Mouse (Mus musculus) heart, adult 2 months (tissue): ENCODE results near the gene Metap1. TPM values are rescaled to one million over a fixed set of nuclear protein-coding genes. Genes with fewer than 3 reads are reported as not detected.
A peak's percentile ranks its signal among the peaks of the same experiment; 100 is the strongest.

Experiments
- DNase-seq, 2 experiments: peaks; one replicate each; pipeline ENCODE4 v3.0.0; 2021
- H3K27ac ChIP-seq: fragments of 200-600 bp; 2 replicates; pipeline ENCODE4 v1.8.1; 2022
- H3K27me3 ChIP-seq: fragments of 200-500 bp; 2 replicates; pipeline ENCODE4 v1.6.1; 2012; ENCODE audit warnings: mild to moderate bottlenecking, low read length, inconsistent platforms, mixed read lengths; ENCODE audit not compliant: control insufficient read depth, insufficient read depth
- H3K36me3 ChIP-seq: fragments of 200-500 bp; 2 replicates; pipeline ENCODE4 v1.6.1; 2012; ENCODE audit warnings: low read length, inconsistent platforms; ENCODE audit not compliant: control insufficient read depth, insufficient read depth
- H3K4me1 ChIP-seq: fragments of 200-500 bp; 2 replicates; pipeline ENCODE4 v1.6.1; 2011; ENCODE audit warnings: low read length; ENCODE audit not compliant: control insufficient read depth, insufficient read depth
- H3K4me3 ChIP-seq: fragments of 200-600 bp; 2 replicates; pipeline ENCODE4 v1.8.1; 2022
- H3K79me2 ChIP-seq: fragments of 200-500 bp; replicated peaks from 2 replicates; pipeline ENCODE4 v1.6.1; 2012; ENCODE audit warnings: mild to moderate bottlenecking, inconsistent platforms, low read length, moderate library complexity, mixed read lengths; ENCODE audit not compliant: control insufficient read depth, insufficient read depth
- H3K9ac ChIP-seq: fragments of 200-500 bp; 2 replicates; pipeline ENCODE4 v1.6.1; 2012; ENCODE audit warnings: low read depth, mild to moderate bottlenecking, control low read depth, inconsistent platforms, low read length, mixed read lengths
- CTCF ChIP-seq: fragments of 200-600 bp; IDR thresholded peaks from 2 replicates; pipeline ENCODE4 v1.8.1; 2022; ENCODE audit warnings: antibody characterized with exemption, mild to moderate bottlenecking, moderate library complexity
- EP300 ChIP-seq: fragments of 200-500 bp; IDR thresholded peaks from 2 replicates; pipeline ENCODE4 v1.6.1; 2011; ENCODE audit warnings: low read depth, low read length, control low read depth; ENCODE audit not compliant: insufficient read depth
- POLR2A ChIP-seq: fragments of 200-500 bp; IDR thresholded peaks from 2 replicates; pipeline ENCODE4 v1.6.1; 2011; ENCODE audit warnings: mild to moderate bottlenecking, low read depth, low read length, control low read depth; ENCODE audit not compliant: insufficient read depth
- WGBS: fragments of 180-500 bp; shearing (Covaris S2); methylation state at CpG from one replicate; pipeline ENCODE4 v1.1.7; 2018; 5-methylcytosine and 5-hydroxymethylcytosine counted together
- intact Hi-C: fragments of 180-260 bp; cut with DNase I; formaldehyde crosslinking; loops from one replicate; pipeline ENCODE4 v1.15.1; 2025
- long read RNA-seq: library from polyadenylated mRNA; stranded (forward); transcript quantifications from one replicate; pipeline ENCODE4 v2.0.0, GENCODE M21; 2021
- polyA plus RNA-seq: library from polyadenylated mRNA; depleted of rRNA; stranded (reverse); fragments of >200 nt; gene quantifications from 2 replicates; pipeline ENCODE4 v1.2.3, GENCODE M21; 2012; rRNA removed
- total RNA-seq, 2 experiments: library from RNA; stranded (reverse); gene quantifications; 2 replicates each; pipeline ENCODE4 v1.2.3; 2021

Gene Metap1
- total RNA-seq (10 to 100 TPM; 34.5 to 39.1 TPM), polyA plus RNA-seq (21.3 and 37.3 TPM in 2 replicates)
- long read RNA-seq, transcript Metap1-201 (11 exons, 2,686 nt) = major isoform, 38 of 53 reads
- long read RNA-seq, partial matches to known transcripts = 4 of 53 reads
- long read RNA-seq, other reads (novel, unspliced or antisense) = 11 of 53 reads

- Histone ChIP-seq H3K27ac (peak within 1 kb of the TSS; percentile 78), H3K4me3 (peak within 1 kb of the TSS; percentile 76), H3K27me3 (no peaks in the 10 kb centered on the region), H3K9ac (peak within 1 kb of the TSS; percentile 86), H3K4me1 (peaks cover 1% of the 10 kb centered on the region; the same call in 1 of the 2 replicates), H3K79me2 (peaks cover 2% of the 10 kb centered on the region), H3K36me3 (peaks cover 5% of the 10 kb centered on the region)
- peak; percentile 29; the same call in 1 of the 2 replicates for TF ChIP-seq CTCF
- TF ChIP-seq POLR2A = peak; percentile 70
- TF ChIP-seq EP300 = no peak
- intact Hi-C loops = loop anchor here (2.0 kb wide), 3 partner anchors 37 to 587 kb away; partner anchors contain the start of genes Adh5 and Eif4e
- WGBS = under 1% methylated on average over 51 of the region's 65 CpGs
- peak; percentile 97 to 99 for DNase-seq
Measured at GRCm38 (mm10) chr3:138489327-138490033, at the start of gene Metap1. TSS of gene Metap1 (minus strand) at chr3:138489515.

GRCm38 (mm10) chr3:138536031-138536430 lies 46.7 kb upstream of the Metap1 start:
- Histone ChIP-seq H3K79me2 (peaks cover 10% of the 10 kb centered on the region), H3K27me3 (no peaks in the 10 kb centered on the region), H3K4me3 (no peak overlapping the region), H3K36me3 (peaks cover 14% of the 10 kb centered on the region), H3K27ac (no peak overlapping the region), H3K4me1 (peaks cover 7% of the 10 kb centered on the region), H3K9ac (no peak overlapping the region)
- no peak for DNase-seq
- intact Hi-C loops = no loop called here
- TF ChIP-seq POLR2A (no peak), EP300 (no peak), CTCF (no peak)
- 83% methylated on average over 2 of the region's 2 CpGs for whole genome bisulfite sequencing

DNA sequence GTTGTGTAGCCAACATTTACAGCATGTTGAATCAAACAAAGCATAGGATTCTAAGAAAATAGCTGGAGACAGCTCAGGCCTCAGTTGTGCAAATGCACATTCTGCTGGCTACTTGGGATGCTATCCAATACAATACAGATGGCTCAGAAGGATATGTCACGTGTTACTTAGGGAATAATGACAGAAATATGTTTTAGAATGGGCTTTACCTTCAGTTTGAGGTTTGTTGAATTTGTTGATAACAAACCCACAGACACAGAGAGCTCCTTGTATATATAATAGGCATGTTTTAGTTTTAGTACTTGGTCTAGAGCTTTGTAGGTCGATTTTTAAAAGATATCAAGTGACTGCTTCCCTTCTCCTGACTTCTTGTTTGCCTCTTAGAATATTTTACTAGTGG lies 43.4 kb upstream of the Metap1 start:
- Histone ChIP-seq H3K36me3 (peaks cover 25% of the 10 kb centered on the region), H3K79me2 (peaks cover 9% of the 10 kb centered on the region), H3K4me1 (peaks cover 7% of the 10 kb centered on the region), H3K27ac (no peak overlapping the region), H3K4me3 (no peak overlapping the region), H3K9ac (no peak overlapping the region), H3K27me3 (no peaks in the 10 kb centered on the region)
- WGBS = 58% methylated on average over 2 of the region's 2 CpGs
- DNase-seq = no peak
- TF ChIP-seq POLR2A = no peak
- no peak for TF ChIP-seq EP300
- no peak for TF ChIP-seq CTCF
- intact Hi-C loops = no loop called here

GRCm38 (mm10) chr3:138531479-138532181 lies 42.3 kb upstream of the Metap1 start:
- H3K9ac ChIP-seq = no peak overlapping the region
- H3K36me3 ChIP-seq = peaks cover 22% of the 10 kb centered on the region; the same call in 1 of the 2 replicates
- peaks cover 9% of the 10 kb centered on the region for H3K79me2 ChIP-seq
- intact Hi-C loops = no loop called here
- TF ChIP-seq EP300 = no peak
- no peak for TF ChIP-seq POLR2A
- no peak for TF ChIP-seq CTCF
- no peak overlapping the region for H3K27ac ChIP-seq
- peaks cover 5% of the 10 kb centered on the region for H3K4me1 ChIP-seq
- H3K4me3 ChIP-seq = no peak overlapping the region
- no peak for DNase-seq
- H3K27me3 ChIP-seq = no peaks in the 10 kb centered on the region
- WGBS = 49% methylated on average over 12 of the region's 12 CpGs

GRCm38 (mm10) chr3:138530578-138531478 lies 41.5 kb upstream of the Metap1 start:
- TF ChIP-seq CTCF (no peak), EP300 (no peak), POLR2A (no peak)
- no peak overlapping the region for H3K27ac ChIP-seq
- H3K9ac ChIP-seq = no peak overlapping the region
- intact Hi-C loops = no loop called here
- H3K79me2 ChIP-seq = peaks cover 9% of the 10 kb centered on the region
- no peaks in the 10 kb centered on the region for H3K27me3 ChIP-seq
- no peak overlapping the region for H3K4me3 ChIP-seq
- DNase-seq = no peak
- H3K36me3 ChIP-seq = peaks cover 22% of the 10 kb centered on the region; the same call in 1 of the 2 replicates
- peaks cover 7% of the 10 kb centered on the region for H3K4me1 ChIP-seq
- WGBS = 72% methylated on average over 8 of the region's 8 CpGs
